ENCODE assay signal across 11 mouse cellular contexts in genomic region chr15:12093026-12093960, GRCm38 (mm10). TPM values are rescaled to one million over a fixed set of nuclear protein-coding genes. Genes with fewer than 3 reads are reported as not detected.
DNase-seq lines count a peak whose midpoint lies in the region; ATAC-seq lines count a peak whose summit lies in the region.
"Had no signal": no experiment of that assay in that cellular context is flagged by ENCODE, and none has a peak within 500 bp of the region (broad histone marks: within the 10 kb centered on the region; RNA-seq: fewer than 3 reads in every experiment).

No protein-coding gene starts in this region.

- H3K27me3 ChIP-seq in forebrain, embryonic 11.5 days (ENCODE audit: control insufficient read depth, insufficient read depth, low read length) = no peaks in the 10 kb centered on the region
- H3K27me3 ChIP-seq in forebrain, embryonic 10.5 days (ENCODE audit: poor library complexity, severe bottlenecking) = no peaks in the 10 kb centered on the region
- no peaks in the 10 kb centered on the region for H3K27me3 ChIP-seq in forebrain, embryonic 12.5 days
- H3K27me3 ChIP-seq in neural tube, embryonic 12.5 days (replicated peaks) = no peaks in the 10 kb centered on the region

- peak; percentile 76 for ATAC-seq in forebrain, embryonic 11.5 days (replicated peaks; ENCODE audit: low FRiP score)
- ATAC-seq in forebrain, embryonic 12.5 days (ENCODE audit: low FRiP score) = peak; percentile 94
- peak; percentile 95 for ATAC-seq in neural tube, embryonic 12.5 days (ENCODE audit: low FRiP score, low read depth)

- no peak overlapping the region for H3K27ac ChIP-seq in forebrain, embryonic 11.5 days (ENCODE audit: low read depth, low read length)
- H3K27ac ChIP-seq in forebrain, embryonic 10.5 days = no peak overlapping the region
- peak overlapping the region; percentile 65 for H3K27ac ChIP-seq in forebrain, embryonic 12.5 days
- H3K27ac ChIP-seq in neural tube, embryonic 12.5 days = peak overlapping the region; percentile 22; the same call in 1 of the 2 replicates

- DNase-seq in forebrain, embryonic 11.5 days (ENCODE audit: low spot score) = no peak
- no peak for DNase-seq in forebrain, embryonic 10.5 days (ENCODE audit: extremely low spot score, low spot score)
- peak; percentile 57 to 66 for DNase-seq in layer of hippocampus, adult 8-10 months (ENCODE audit: low spot score in 2 of 2)
- DNase-seq in heart, adult 11 months = no peak
- no peak for DNase-seq in adrenal gland, postnatal 10 days
- DNase-seq in kidney, postnatal 4 days = no peak
- DNase-seq: cerebellum, adult 9-10 months; gastrocnemius, postnatal 10 days; lung, postnatal 4 days had no signal

- no peak overlapping the region for H3K4me2 ChIP-seq in forebrain, embryonic 11.5 days (ENCODE audit: low read depth, low read length, severe bottlenecking)
- peak overlapping the region; percentile 15; the same call in 1 of the 2 replicates for H3K4me2 ChIP-seq in forebrain, embryonic 12.5 days
- peak overlapping the region; percentile 34; the same call in 1 of the 2 replicates for H3K4me2 ChIP-seq in neural tube, embryonic 12.5 days (replicated peaks)

- H3K4me1 ChIP-seq in forebrain, embryonic 11.5 days (replicated peaks; ENCODE audit: control insufficient read depth, insufficient read depth, low read length) = no peaks in the 10 kb centered on the region
- H3K4me1 ChIP-seq in forebrain, embryonic 10.5 days = peaks cover 6% of the 10 kb centered on the region; the same call in 1 of the 2 replicates
- H3K4me1 ChIP-seq in forebrain, embryonic 12.5 days = peaks cover 12% of the 10 kb centered on the region; the same call in 1 of the 2 replicates
- peaks cover 7% of the 10 kb centered on the region for H3K4me1 ChIP-seq in neural tube, embryonic 12.5 days

- H3K36me3 ChIP-seq in forebrain, embryonic 11.5 days (ENCODE audit: control insufficient read depth, insufficient read depth, low read length) = no peaks in the 10 kb centered on the region
- H3K36me3 ChIP-seq in forebrain, embryonic 10.5 days (replicated peaks) = no peaks in the 10 kb centered on the region
- no peaks in the 10 kb centered on the region for H3K36me3 ChIP-seq in forebrain, embryonic 12.5 days (replicated peaks)
- H3K36me3 ChIP-seq in neural tube, embryonic 12.5 days = no peaks in the 10 kb centered on the region

- 82% methylated on average over 25 of the region's 25 CpGs for WGBS in forebrain, embryonic 11.5 days
- WGBS in forebrain, embryonic 10.5 days = 86% methylated on average over 25 of the region's 25 CpGs
- WGBS in forebrain, embryonic 12.5 days = 76% methylated on average over 25 of the region's 25 CpGs
- 63% methylated on average over 25 of the region's 25 CpGs for WGBS in neural tube, embryonic 12.5 days

- no peaks in the 10 kb centered on the region; the same call in 1 of the 2 replicates for H3K9me3 ChIP-seq in forebrain, embryonic 11.5 days (ENCODE audit: control insufficient read depth, low read length)
- peaks cover 7% of the 10 kb centered on the region; the same call in 1 of the 2 replicates for H3K9me3 ChIP-seq in forebrain, embryonic 10.5 days
- no peaks in the 10 kb centered on the region for H3K9me3 ChIP-seq in forebrain, embryonic 12.5 days
- 0 out of 2 replicates have a peak, but pooled peaks cover 5% of the 10 kb centered on the region for H3K9me3 ChIP-seq in neural tube, embryonic 12.5 days

- no peak overlapping the region for H3K9ac ChIP-seq in forebrain, embryonic 11.5 days (ENCODE audit: low read length)
- H3K9ac ChIP-seq in forebrain, embryonic 12.5 days = no peak overlapping the region
- no peak overlapping the region for H3K9ac ChIP-seq in neural tube, embryonic 12.5 days

- H3K4me3 ChIP-seq in forebrain, embryonic 11.5 days (ENCODE audit: low read depth, low read length) = no peak overlapping the region
- no peak overlapping the region for H3K4me3 ChIP-seq in forebrain, embryonic 10.5 days
- no peak overlapping the region for H3K4me3 ChIP-seq in forebrain, embryonic 12.5 days (replicated peaks)
- no peak overlapping the region for H3K4me3 ChIP-seq in neural tube, embryonic 12.5 days

RNA-seq across cellular contexts. Expression of gene Zfr, which starts 24.3 kb away (rescaled TPM):
- polyA plus RNA-seq in forebrain, embryonic 11.5 days (2014; fragmentation: Nextera tagmentation; extraction: Ambion mirVana) = 128 and 136 TPM in 2 replicates
- 126 and 135 TPM in 2 replicates for polyA plus RNA-seq in forebrain, embryonic 10.5 days (2016; fragmentation: Nextera tagmentation; extraction: Ambion mirVana)
- polyA plus RNA-seq in forebrain, embryonic 12.5 days (2016; fragmentation: Nextera tagmentation; extraction: Ambion mirVana) = 117 and 131 TPM in 2 replicates
- 100 to 1,000 TPM; 275 to 344 (median 299) TPM for total RNA-seq in layer of hippocampus, adult 8-10 months (2022)
- polyA plus RNA-seq in neural tube, embryonic 12.5 days (2016; fragmentation: Nextera tagmentation; extraction: Ambion mirVana) = 118 and 137 TPM in 2 replicates
- total RNA-seq in adrenal gland, postnatal 10 days (2021) = 100 to 1,000 TPM; 111 to 130 TPM

Comparison
In these comparisons a context has a peak if more than half of its experiments do, and no peak if none do; other contexts are left out.
1. H3K27ac ChIP-seq: peak in forebrain, embryonic 12.5 days (single experiment) and neural tube, embryonic 12.5 days (single experiment); none in forebrain, embryonic 11.5 days (single experiment) and forebrain, embryonic 10.5 days (single experiment).
2. DNase-seq: peak in layer of hippocampus, adult 8-10 months (2 of 2); none in forebrain, embryonic 11.5 days (single experiment), forebrain, embryonic 10.5 days (single experiment), heart, adult 11 months (single experiment), adrenal gland, postnatal 10 days (single experiment) and kidney, postnatal 4 days (0 of 2).
3. Peak in every context shown above with its lines, with median percentiles within 50 percentile points of each other: ATAC-seq.